Mouse (Mus musculus) spleen, adult 2 months (tissue): ENCODE measurements around the gene Dcaf4. TPM values are rescaled to one million over a fixed set of nuclear protein-coding genes. Genes with fewer than 3 reads are reported as not detected.

Source experiments
- DNase-seq, 2 experiments: peaks; one replicate each; pipeline versions ENCODE4 v3.0.0 to v3.0.0-alpha.2; 2012 to 2021; ENCODE audit warnings: low spot score in 2 of 2, low read depth in 1 of 2
- H3K27ac ChIP-seq: fragments of 200-500 bp; 2 replicates; pipeline ENCODE4 v1.5.1; 2012; ENCODE audit warnings: low read length, inconsistent platforms; ENCODE audit not compliant: insufficient read depth
- H3K27me3 ChIP-seq: fragments of 200-500 bp; 2 replicates; pipeline ENCODE4 v1.6.1; 2012; ENCODE audit warnings: mild to moderate bottlenecking, moderate library complexity, low read length, inconsistent platforms; ENCODE audit not compliant: control insufficient read depth, insufficient read depth
- H3K36me3 ChIP-seq: fragments of 200-500 bp; 2 replicates; pipeline ENCODE4 v1.6.1; 2012; ENCODE audit warnings: mild to moderate bottlenecking, low read length, inconsistent platforms; ENCODE audit not compliant: control insufficient read depth, insufficient read depth
- H3K4me1 ChIP-seq: fragments of 200-500 bp; 2 replicates; pipeline ENCODE4 v1.6.1; 2011; ENCODE audit warnings: inconsistent platforms; ENCODE audit not compliant: control insufficient read depth, insufficient read depth, insufficient read length
- H3K4me3 ChIP-seq: fragments of 200-500 bp; 2 replicates; pipeline ENCODE4 v1.5.1; 2011; ENCODE audit warnings: mild to moderate bottlenecking, inconsistent platforms; ENCODE audit not compliant: insufficient read depth, insufficient read length; ENCODE audit errors: extremely low read depth
- CTCF ChIP-seq: fragments of 200-500 bp; IDR thresholded peaks from 2 replicates; pipeline ENCODE4 v1.5.1; 2011; ENCODE audit warnings: mild to moderate bottlenecking, inconsistent platforms; ENCODE audit not compliant: insufficient read depth, insufficient read length, insufficient replicate concordance; ENCODE audit errors: extremely low read depth
- POLR2A ChIP-seq: fragments of 200-500 bp; IDR thresholded peaks from 2 replicates; pipeline ENCODE4 v1.6.1; 2011; ENCODE audit warnings: low read depth, low read length, inconsistent platforms
- WGBS: fragments of 180-500 bp; shearing (Covaris S2); methylation state at CpG from one replicate; pipeline ENCODE4 v1.1.7; 2018; 5-methylcytosine and 5-hydroxymethylcytosine counted together
- polyA plus RNA-seq: library from polyadenylated mRNA; depleted of rRNA; stranded (reverse); fragments of >200 nt; gene quantifications from 2 replicates; pipeline ENCODE4 v1.2.3, GENCODE M21; 2012

Dcaf4 gene
- polyA plus RNA-seq, 1 experiment, result 14.0 TPM

DNA sequence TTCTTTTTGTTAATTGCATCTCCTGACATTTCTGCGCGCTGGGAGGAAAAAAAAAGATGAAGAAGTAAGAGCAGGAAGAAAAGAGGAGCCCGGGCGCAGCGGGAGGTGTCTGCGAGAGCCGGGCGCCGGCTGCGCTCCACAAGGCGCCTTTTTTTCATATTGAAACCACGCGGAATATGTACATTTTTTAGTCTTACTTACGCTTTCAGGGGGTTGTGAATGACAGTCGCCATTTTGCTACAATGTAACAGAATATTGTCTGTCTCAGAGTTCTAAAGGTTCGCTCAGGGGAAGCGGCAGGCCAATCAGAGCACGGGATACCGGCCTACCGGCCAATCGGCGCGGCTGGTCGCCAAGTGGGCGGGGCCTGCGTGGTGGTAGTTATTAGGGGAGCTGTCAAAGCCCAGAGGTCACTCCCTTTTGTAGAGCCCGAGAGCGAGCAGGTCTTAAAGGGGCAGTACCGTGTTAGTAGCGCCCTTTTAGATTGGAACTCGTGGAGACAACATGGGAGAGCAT, 32.7 kb upstream of the Dcaf4 start, which contains the start of gene Dpf3:
Gene Dpf3 (minus strand): TSS at position 241 of the 516 bp plus-strand sequence.
- peak; percentile 72 to 94 for DNase-seq
- H3K4me1 ChIP-seq, result peaks cover 8% of the 10 kb centered on the region
- TF ChIP-seq CTCF, result no peak
- no peak for TF ChIP-seq POLR2A
- H3K36me3 ChIP-seq, result no peaks in the 10 kb centered on the region
- peaks cover 26% of the 10 kb centered on the region for H3K27me3 ChIP-seq
- under 1% methylated on average over 31 of the region's 31 CpGs for WGBS
- peak within 1 kb of the TSS; percentile 66 for H3K4me3 ChIP-seq
- peak within 1 kb of the TSS; percentile 30; the same call in 1 of the 2 replicates for H3K27ac ChIP-seq

DNA sequence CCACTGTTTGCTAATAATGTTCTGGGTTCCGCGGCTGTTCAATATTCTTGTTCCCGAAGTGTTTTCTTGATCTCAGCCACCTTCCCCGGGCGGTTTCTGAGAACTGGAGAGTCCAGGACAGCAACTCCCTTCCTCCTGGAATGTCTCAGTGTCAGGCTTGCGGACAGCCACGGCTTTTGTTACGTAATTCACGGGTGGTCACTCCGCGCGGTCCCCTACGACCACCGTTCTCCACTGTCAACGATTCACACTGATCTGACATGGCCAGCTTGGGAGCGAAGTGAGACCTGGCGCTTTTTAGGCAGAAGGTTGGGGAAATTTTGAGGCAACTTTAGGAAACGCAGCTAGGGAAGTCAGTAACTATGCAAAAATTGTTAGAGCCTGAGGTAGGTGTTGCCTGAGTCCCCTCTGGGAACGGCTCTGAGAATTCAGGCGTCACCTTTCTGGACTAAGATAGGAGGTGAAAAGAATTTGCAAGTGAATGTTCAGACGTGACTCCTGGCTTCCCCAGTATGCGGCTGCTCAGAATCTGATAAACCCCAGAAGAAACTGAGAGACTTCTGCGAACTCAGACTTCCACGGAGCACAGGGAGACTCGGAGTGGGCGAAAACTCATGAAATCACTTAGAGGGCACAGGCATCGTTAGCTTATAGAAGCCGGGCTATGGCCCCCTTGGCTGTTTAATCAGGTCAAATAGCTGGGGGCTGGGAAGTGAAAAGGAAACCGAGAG, 31.9 kb upstream of the Dcaf4 start:
- Histone ChIP-seq H3K27ac (no peak overlapping the region), H3K4me3 (peak overlapping the region; percentile 66), H3K4me1 (peaks cover 8% of the 10 kb centered on the region), H3K27me3 (peaks cover 23% of the 10 kb centered on the region), H3K36me3 (no peaks in the 10 kb centered on the region)
- no peak for DNase-seq
- 2% methylated on average over 29 of the region's 29 CpGs for WGBS
- TF ChIP-seq POLR2A, result no peak
- TF ChIP-seq CTCF, result no peak

DNA sequence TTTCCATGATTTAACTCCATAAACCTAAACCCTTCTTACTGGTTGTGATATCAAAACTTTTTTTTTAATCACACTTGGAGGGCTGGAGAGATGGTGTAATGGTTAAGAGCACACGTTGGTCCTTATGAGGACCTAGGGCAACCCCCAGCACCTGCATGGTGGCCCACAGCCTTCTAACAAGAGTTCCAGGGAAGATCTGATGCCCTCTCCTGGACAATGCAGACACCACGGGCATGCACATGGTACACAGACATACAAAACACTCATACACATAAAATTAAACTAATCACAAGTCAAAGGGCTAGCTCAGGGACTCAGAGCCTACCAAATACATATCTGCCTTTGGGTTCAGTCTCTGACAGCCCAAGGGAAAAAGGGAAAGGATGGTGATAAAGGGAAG, 30.5 kb upstream of the Dcaf4 start:
- H3K27ac ChIP-seq, result no peak overlapping the region
- peaks cover 8% of the 10 kb centered on the region for H3K4me1 ChIP-seq
- no peaks in the 10 kb centered on the region for H3K36me3 ChIP-seq
- H3K27me3 ChIP-seq, result peaks cover 19% of the 10 kb centered on the region
- no peak for DNase-seq
- 38% methylated on average over 2 of the region's 2 CpGs for WGBS
- TF ChIP-seq POLR2A, result no peak
- TF ChIP-seq CTCF, result no peak
- H3K4me3 ChIP-seq, result no peak overlapping the region

DNA sequence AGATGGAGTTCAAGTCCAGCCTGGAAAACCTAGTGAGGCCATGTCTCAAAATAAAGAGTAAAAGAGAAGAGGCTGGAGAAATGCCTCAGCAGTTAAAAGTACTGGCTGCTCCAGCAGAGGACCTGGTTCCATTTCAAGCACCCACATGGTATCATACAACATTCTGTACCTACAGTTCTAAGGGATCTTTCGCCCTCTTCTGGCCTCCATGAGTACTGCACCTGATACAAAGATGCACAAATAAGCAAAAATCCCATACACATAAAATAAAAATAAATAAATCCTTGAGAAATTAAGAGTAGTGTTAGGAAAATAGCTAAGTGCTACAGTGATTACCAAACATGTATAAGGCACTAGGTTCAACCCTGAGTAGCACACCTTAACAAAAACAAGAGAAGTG, 28.7 kb upstream of the Dcaf4 start:
- Histone ChIP-seq H3K4me1 (peaks cover 4% of the 10 kb centered on the region), H3K27ac (no peak overlapping the region), H3K36me3 (no peaks in the 10 kb centered on the region), H3K27me3 (peaks cover 7% of the 10 kb centered on the region), H3K4me3 (no peak overlapping the region)
- TF ChIP-seq POLR2A, result no peak
- TF ChIP-seq CTCF, result no peak
- no peak for DNase-seq
- 50% methylated on average over 1 of the region's 1 CpGs for WGBS

DNA sequence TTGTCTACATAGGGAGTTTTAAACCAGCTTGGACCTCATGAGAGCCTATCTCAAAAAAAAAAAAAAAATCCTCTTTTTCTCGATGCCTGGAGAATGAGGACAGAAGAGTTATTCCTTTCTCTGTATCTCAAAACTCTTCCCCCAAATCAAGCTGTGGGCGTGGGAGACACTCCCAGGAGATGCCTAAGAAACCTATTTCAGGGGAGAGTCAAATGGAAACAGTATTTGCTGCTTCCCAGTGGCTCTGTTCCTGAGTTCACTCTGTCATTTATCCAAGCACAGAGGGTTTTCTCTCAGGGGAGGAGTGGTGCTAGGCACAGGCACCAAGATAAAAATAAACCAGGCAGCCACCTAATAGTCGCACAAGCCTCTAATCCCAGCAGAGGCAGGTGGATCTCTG, 27.5 kb upstream of the Dcaf4 start:
- TF ChIP-seq POLR2A (no peak), CTCF (no peak)
- H3K4me3 ChIP-seq, result no peak overlapping the region
- 76% methylated on average over 3 of the region's 3 CpGs for WGBS
- no peak overlapping the region for H3K27ac ChIP-seq
- H3K36me3 ChIP-seq, result no peaks in the 10 kb centered on the region
- H3K4me1 ChIP-seq, result peaks cover 4% of the 10 kb centered on the region
- H3K27me3 ChIP-seq, result no peaks in the 10 kb centered on the region
- DNase-seq, result no peak

DNA sequence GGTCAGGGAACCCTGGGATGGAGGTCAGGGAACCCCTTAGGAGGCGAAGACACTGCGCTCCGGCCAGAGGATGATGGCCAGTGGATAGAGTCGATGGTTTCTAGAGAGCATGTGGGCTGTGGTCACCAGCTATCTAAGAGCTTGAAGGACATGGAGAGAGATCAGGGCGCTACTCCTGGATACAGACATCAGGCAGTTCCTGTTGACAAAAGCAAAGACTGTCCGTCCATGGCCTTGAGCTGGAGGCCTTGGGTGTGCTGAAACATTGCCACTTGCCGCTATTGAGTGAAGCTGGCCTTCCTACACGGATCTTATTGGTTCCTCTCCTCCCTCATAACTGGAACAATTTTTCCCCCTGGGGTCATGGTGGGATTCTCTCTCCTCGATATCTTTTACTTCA, 26.1 kb upstream of the Dcaf4 start:
- 83% methylated on average over 9 of the region's 9 CpGs for WGBS
- Histone ChIP-seq H3K4me1 (no peaks in the 10 kb centered on the region), H3K27ac (no peak overlapping the region), H3K36me3 (no peaks in the 10 kb centered on the region), H3K27me3 (no peaks in the 10 kb centered on the region), H3K4me3 (no peak overlapping the region)
- TF ChIP-seq CTCF, result no peak
- no peak for TF ChIP-seq POLR2A
- DNase-seq, result no peak
